Mouse (Mus musculus) lung, adult 10 weeks (tissue): ENCODE data around the gene 2310007B03Rik. TPM values are rescaled to one million over a fixed set of nuclear protein-coding genes. Genes with fewer than 3 reads are reported as not detected.

ENCODE experiments used
- polyA plus RNA-seq: library from polyadenylated mRNA; stranded (reverse); fragments of 350-450 nt; fragmentation: Illumina TruSeq; extraction: RNeasy Lipid Tissue Mini Kit (QIAGEN cat#74804); gene quantifications from one replicate; pipeline ENCODE4 v1.2.3, GENCODE M21; 2014; ENCODE audit warnings: low read depth, low replicate concordance; ENCODE audit not compliant: insufficient read depth

Gene 2310007B03Rik
- polyA plus RNA-seq = 25.5 TPM

DNA sequence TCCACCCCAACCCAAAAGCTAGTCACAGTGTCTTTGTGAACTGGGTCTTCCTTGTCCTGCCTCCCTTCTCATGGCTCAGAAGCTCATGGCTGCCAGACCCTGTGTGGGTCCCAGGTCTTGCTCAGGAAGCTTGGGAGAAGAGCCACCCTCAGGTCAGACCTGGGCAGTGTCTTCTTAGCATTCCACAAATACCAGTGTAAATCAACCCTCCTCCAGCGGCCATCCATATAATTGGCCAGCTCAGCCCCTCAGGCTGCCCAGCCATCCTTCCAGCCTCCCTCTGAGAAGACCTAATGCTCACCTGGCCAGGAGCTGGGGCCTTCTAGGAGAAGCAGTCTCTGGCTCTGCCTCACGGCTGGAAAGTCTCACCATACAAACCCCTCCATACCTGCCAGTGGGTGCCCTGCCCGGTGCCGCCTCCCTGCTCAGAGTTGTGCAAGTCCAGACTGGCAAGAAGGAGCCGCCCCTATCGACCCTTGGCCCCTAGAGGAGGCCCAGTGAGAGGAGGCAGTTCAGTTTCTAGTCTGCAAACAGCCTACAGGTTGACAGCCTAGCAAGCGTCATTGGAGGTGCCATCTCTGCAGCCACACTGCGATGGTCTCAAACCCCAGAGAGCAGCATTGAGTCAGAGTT is at the start of gene 2310007B03Rik:
Gene 2310007B03Rik (minus strand): TSS at position 448 of the 633 bp plus-strand sequence.

DNA sequence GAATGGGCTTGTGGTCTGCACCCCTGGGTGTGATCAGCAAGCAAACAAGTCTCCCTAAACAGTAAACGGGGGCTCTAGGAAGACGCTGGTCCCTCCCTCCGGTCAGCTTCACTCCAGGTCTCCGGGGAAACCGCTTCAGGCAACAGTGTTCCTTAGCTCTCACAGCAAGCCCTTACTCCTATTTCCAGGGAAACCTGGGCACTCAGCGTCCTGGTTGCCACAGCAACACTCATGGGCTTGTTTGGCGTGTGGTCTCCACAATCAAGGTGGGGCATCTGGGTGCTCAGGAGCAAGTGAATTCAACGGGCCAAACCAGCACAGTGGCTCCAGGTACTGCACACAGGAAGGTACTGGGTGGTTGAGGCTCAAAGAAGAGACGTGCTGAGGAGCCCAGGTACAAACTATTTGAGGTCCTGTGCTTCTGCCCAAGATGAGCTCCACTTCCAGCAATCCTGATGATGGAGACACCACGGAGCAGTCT is 7.6 kb upstream of the 2310007B03Rik start, which contains the start of gene Crocc2:
Gene Crocc2 (plus strand): TSS at position 431 of the 481 bp plus-strand sequence.

DNA sequence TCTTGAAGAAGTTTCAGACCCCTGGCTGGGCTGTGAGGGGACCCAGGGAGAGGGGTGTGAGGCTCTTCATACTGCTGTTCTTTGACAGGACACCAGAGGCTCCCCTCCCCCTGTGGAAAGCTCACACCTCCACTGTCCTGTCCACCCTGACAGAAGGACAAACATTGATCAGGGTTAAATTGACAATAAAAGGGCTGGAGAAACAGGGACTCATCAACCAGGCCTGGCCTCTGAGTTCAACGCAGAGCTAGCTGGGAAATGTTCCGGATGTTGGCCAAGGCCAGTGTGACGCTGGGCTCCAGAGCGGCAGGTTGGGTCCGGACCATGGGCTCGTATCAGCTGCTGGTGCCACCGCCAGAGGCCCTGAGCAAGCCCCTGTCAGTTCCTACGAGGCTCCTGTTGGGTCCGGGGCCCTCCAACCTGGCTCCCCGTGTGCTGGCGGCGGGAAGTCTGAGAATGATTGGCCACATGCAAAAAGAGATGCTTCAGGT is 25.7 kb downstream of the 2310007B03Rik start, which contains the start of gene Agxt:
Gene Agxt (plus strand): TSS at position 205 of the 491 bp plus-strand sequence.

DNA sequence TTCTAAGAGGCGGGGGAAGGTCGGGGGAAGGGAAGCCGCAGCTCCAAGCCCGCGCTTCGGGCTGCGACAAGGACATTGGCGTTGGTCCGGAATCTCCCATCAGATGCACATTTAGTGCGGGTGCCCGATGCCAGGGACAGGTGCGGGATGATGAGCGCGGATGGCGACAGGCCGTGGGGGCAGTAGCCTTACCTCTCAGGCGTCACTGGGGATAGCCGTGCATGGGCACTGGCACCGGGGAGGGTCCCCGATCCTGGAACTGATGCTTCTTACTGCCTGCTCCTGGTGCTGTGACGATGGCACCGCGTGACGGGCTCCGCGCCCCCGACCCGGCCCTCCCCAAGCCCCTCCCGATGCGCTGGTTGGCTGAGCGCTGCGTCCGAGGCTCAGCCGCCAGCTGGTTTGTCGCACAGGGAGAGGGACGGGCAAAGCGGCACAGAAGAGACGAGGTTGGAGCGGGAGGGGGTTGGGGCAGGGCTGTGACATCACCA is 59.1 kb downstream of the 2310007B03Rik start, which contains the start of gene Kif1a:
Gene Kif1a (minus strand): TSS at position 381 of the 491 bp plus-strand sequence.

Other genes starting within 250 kb of the 2310007B03Rik start
- gene Capn10, start 226.6 kb downstream of the 2310007B03Rik start, polyA plus RNA-seq = 11.5 TPM
- 1.8 TPM for gene Gpr35, start 210.1 kb downstream of the 2310007B03Rik start, polyA plus RNA-seq
- not detected for gene Aqp12, start 154.6 kb downstream of the 2310007B03Rik start, polyA plus RNA-seq
- gene Kif1a, start 59.0 kb downstream of the 2310007B03Rik start, polyA plus RNA-seq = 0.69 TPM
- not detected for gene Agxt, start 25.7 kb downstream of the 2310007B03Rik start, polyA plus RNA-seq
- gene Crocc2, start 7.8 kb upstream of the 2310007B03Rik start, polyA plus RNA-seq = 0.73 TPM
- gene Sned1, start 74.9 kb upstream of the 2310007B03Rik start, polyA plus RNA-seq = 4.2 TPM
- 16.8 TPM for gene Mterf4, start 145.0 kb upstream of the 2310007B03Rik start, polyA plus RNA-seq
- 10.9 TPM for gene Ppp1r7, start 181.9 kb upstream of the 2310007B03Rik start, polyA plus RNA-seq
- 0.58 TPM for gene Pask, start 182.5 kb upstream of the 2310007B03Rik start, polyA plus RNA-seq
- not detected for gene Ano7, start 213.0 kb upstream of the 2310007B03Rik start, polyA plus RNA-seq